Mouse (Mus musculus): ENCODE measurements around the gene Slc11a1. TPM values are rescaled to one million over a fixed set of nuclear protein-coding genes. Genes with fewer than 3 reads are reported as not detected.

Slc11a1 gene
- total and polyA plus RNA-seq, 3 experiments, result 0.11 TPM; not detected in 2

GRCm38 (mm10) chr1:74394858-74395257 lies 19.9 kb downstream of the Slc11a1 start:
- peaks cover 0 to 4% of the 10 kb centered on the region in 2 experiments; a peak in 1 of 4 replicates for H3K4me1 ChIP-seq (ENCODE audit: control insufficient read depth in 1 of 2, insufficient read depth in 2 of 2, low read length in 2 of 2)
- H3K4me3 ChIP-seq (ENCODE audit: control insufficient read depth in 1 of 2, insufficient read depth in 1 of 2, low read depth in 2 of 2, low read length in 2 of 2), result no peak overlapping the region
- peaks cover 14% of the 10 kb centered on the region for H3K79me2 ChIP-seq (ENCODE audit: control insufficient read depth, insufficient read depth, low read length, poor library complexity)
- no peak for TF ChIP-seq EP300 (IDR thresholded peaks at IDR 0.05; ENCODE audit: low read depth in 1 of 2, low read length in 2 of 2)
- no peak for TF ChIP-seq TCF12 (IDR thresholded peaks at IDR 0.05; ENCODE audit: low read depth, low read length)
- no peak for TF ChIP-seq POLR2AphosphoS2 (IDR thresholded peaks at IDR 0.05; ENCODE audit: low read length)
- TF ChIP-seq ELF1 (IDR thresholded peaks at IDR 0.05; ENCODE audit: low read depth, low read length), result no peak
- no peak for TF ChIP-seq CTCF (IDR thresholded peaks at IDR 0.05 in 2 of 3, conservative IDR thresholded peaks at IDR 0.05 in 1 of 3; ENCODE audit: control insufficient read depth in 1 of 3, insufficient read depth in 1 of 3, low read depth in 2 of 3, low read length in 3 of 3, poor library complexity in 1 of 3, severe bottlenecking in 1 of 3)
- TF ChIP-seq MXI1 (IDR thresholded peaks at IDR 0.05; ENCODE audit: low read depth, low read length), result no peak
- no peak for TF ChIP-seq SMC3 (IDR thresholded peaks at IDR 0.05; ENCODE audit: low read depth, low read length)
- TF ChIP-seq KAT2A (conservative IDR thresholded peaks at IDR 0.05; ENCODE audit: low read depth, low read length), result no peak
- no peak for TF ChIP-seq ZNF384 (IDR thresholded peaks at IDR 0.05; ENCODE audit: low read depth, low read length)
- TF ChIP-seq BHLHE40 (IDR thresholded peaks at IDR 0.05; ENCODE audit: borderline replicate concordance, low read depth, low read length), result no peak
- no peak for TF ChIP-seq MYC (IDR thresholded peaks at IDR 0.05; ENCODE audit: low read depth, low read length)
- no peak for TF ChIP-seq HCFC1 (IDR thresholded peaks at IDR 0.05; ENCODE audit: low read depth, low read length)
- no peak for TF ChIP-seq ZKSCAN1 (IDR thresholded peaks at IDR 0.05; ENCODE audit: low read depth, low read length)
- TF ChIP-seq ZMIZ1 (IDR thresholded peaks at IDR 0.05; ENCODE audit: low read depth, low read length), result no peak
- TF ChIP-seq ETS1 (IDR thresholded peaks at IDR 0.05; ENCODE audit: low read depth, low read length), result no peak
- H3K9me3 ChIP-seq (replicated peaks; ENCODE audit: insufficient read depth, low read length), result no peaks in the 10 kb centered on the region
- H3K27ac ChIP-seq (ENCODE audit: control insufficient read depth, low read depth, low read length), result no peak overlapping the region
- H3K27me3 ChIP-seq (ENCODE audit: control insufficient read depth in 1 of 2, insufficient read depth in 2 of 2, low read length in 2 of 2), result no peaks in the 10 kb centered on the region
- DNase-seq (ENCODE audit: low read depth, low spot score), result no peak
- no peak overlapping the region for H3K9ac ChIP-seq (ENCODE audit: control insufficient read depth, low read depth, low read length, poor library complexity, severe bottlenecking)
- H3K36me3 ChIP-seq (ENCODE audit: control insufficient read depth in 1 of 2, insufficient read depth in 2 of 2, low read length in 2 of 2), result peaks cover 0 to 3% of the 10 kb centered on the region in 2 experiments; a peak in 2 of 4 replicates

- H3K9me3 ChIP-seq (replicated peaks; ENCODE audit: insufficient read depth, low read length), result no peaks in the 10 kb centered on the region
- no peaks in the 10 kb centered on the region for H3K27me3 ChIP-seq (ENCODE audit: control insufficient read depth in 1 of 2, insufficient read depth in 2 of 2, low read length in 2 of 2)
- no peak overlapping the region for H3K27ac ChIP-seq (ENCODE audit: control insufficient read depth, low read depth, low read length)
- no peak overlapping the region for H3K4me3 ChIP-seq (ENCODE audit: control insufficient read depth in 1 of 2, insufficient read depth in 1 of 2, low read depth in 2 of 2, low read length in 2 of 2)
- no peak overlapping the region for H3K9ac ChIP-seq (ENCODE audit: control insufficient read depth, low read depth, low read length, poor library complexity, severe bottlenecking)
- H3K4me1 ChIP-seq (ENCODE audit: control insufficient read depth in 1 of 2, insufficient read depth in 2 of 2, low read length in 2 of 2), result peaks cover 0 to 4% of the 10 kb centered on the region in 2 experiments; a peak in 1 of 4 replicates
- TF ChIP-seq POLR2AphosphoS5 (IDR thresholded peaks at IDR 0.05; ENCODE audit: borderline replicate concordance, low read depth, low read length), result no peak
- no peak for TF ChIP-seq TBP (IDR thresholded peaks at IDR 0.05; ENCODE audit: low read depth, low read length)
- TF ChIP-seq CHD1 (IDR thresholded peaks at IDR 0.05; ENCODE audit: low read depth, low read length), result no peak
- TF ChIP-seq MYB (IDR thresholded peaks at IDR 0.05; ENCODE audit: low read depth, low read length), result no peak
- TF ChIP-seq SMC3 (IDR thresholded peaks at IDR 0.05; ENCODE audit: low read depth, low read length), result no peak
- no peak for TF ChIP-seq CHD2 (IDR thresholded peaks at IDR 0.05; ENCODE audit: low read length)
- no peak for TF ChIP-seq NRF1 (IDR thresholded peaks at IDR 0.05; ENCODE audit: insufficient read depth, low read depth, low read length, poor library complexity, severe bottlenecking)
- no peak for TF ChIP-seq ZMIZ1 (IDR thresholded peaks at IDR 0.05; ENCODE audit: low read depth, low read length)
- no peak for TF ChIP-seq ZNF384 (IDR thresholded peaks at IDR 0.05; ENCODE audit: low read depth, low read length)
- no peak for TF ChIP-seq GABPA (IDR thresholded peaks at IDR 0.05; ENCODE audit: low read depth, low read length)
- TF ChIP-seq MAFK (IDR thresholded peaks at IDR 0.05; ENCODE audit: borderline replicate concordance, low read depth, low read length), result no peak
- no peak for TF ChIP-seq MXI1 (IDR thresholded peaks at IDR 0.05; ENCODE audit: low read depth, low read length)
- no peak for TF ChIP-seq ETS1 (IDR thresholded peaks at IDR 0.05; ENCODE audit: low read depth, low read length)
- TF ChIP-seq NELFE (IDR thresholded peaks at IDR 0.05; ENCODE audit: low read depth, low read length), result no peak
- no peak for TF ChIP-seq GATA1 (IDR thresholded peaks at IDR 0.05; ENCODE audit: low read depth, low read length)
- peaks cover 0 to 4% of the 10 kb centered on the region in 2 experiments; a peak in 2 of 4 replicates for H3K36me3 ChIP-seq (ENCODE audit: control insufficient read depth in 1 of 2, insufficient read depth in 2 of 2, low read length in 2 of 2)
- H3K79me2 ChIP-seq (ENCODE audit: control insufficient read depth, insufficient read depth, low read length, poor library complexity), result peaks cover 14% of the 10 kb centered on the region
- DNase-seq (ENCODE audit: low read depth, low spot score), result no peak
Observed at GRCm38 (mm10) chr1:74395290-74395689, 20.3 kb downstream of the Slc11a1 start.
